Comparison of ENCODE assay signal across 10 mouse cellular contexts in genomic region chr13:109633037-109633418, GRCm38 (mm10).
DNase-seq lines count a peak whose midpoint lies in the region; ATAC-seq and TF ChIP-seq lines count a peak whose summit lies in the region.
"Had no signal": no experiment of that assay in that cellular context is flagged by ENCODE, and none has a peak within 500 bp of the region (broad histone marks: within the 10 kb centered on the region; RNA-seq: fewer than 3 reads in every experiment).

No protein-coding gene starts in this region.

- no peak for ATAC-seq in heart, postnatal 0 days (ENCODE audit: insufficient read depth, low read depth)
- ATAC-seq in neural tube, embryonic 12.5 days (ENCODE audit: low FRiP score, low read depth): peak; percentile 34; the same call in 1 of the 2 replicates
- no peak for ATAC-seq in neural tube, embryonic 15.5 days (ENCODE audit: low FRiP score)

- H3K4me1 ChIP-seq in heart, postnatal 0 days (ENCODE audit: control insufficient read depth, insufficient read depth): peaks cover 23% of the 10 kb centered on the region
- peaks cover 23% of the 10 kb centered on the region for H3K4me1 ChIP-seq in neural tube, embryonic 12.5 days
- peaks cover 8% of the 10 kb centered on the region; the same call in 1 of the 2 replicates for H3K4me1 ChIP-seq in neural tube, embryonic 15.5 days

- H3K36me3 ChIP-seq in heart, postnatal 0 days (replicated peaks; ENCODE audit: control insufficient read depth, insufficient read depth, low read length): no peaks in the 10 kb centered on the region
- H3K36me3 ChIP-seq in neural tube, embryonic 12.5 days: no peaks in the 10 kb centered on the region
- H3K36me3 ChIP-seq in neural tube, embryonic 15.5 days: no peaks in the 10 kb centered on the region
- H3K36me3 ChIP-seq: G1E had no signal

- peak overlapping the region; percentile 42 for H3K9ac ChIP-seq in heart, postnatal 0 days (replicated peaks; ENCODE audit: low read depth, low read length)
- no peak overlapping the region for H3K9ac ChIP-seq in neural tube, embryonic 12.5 days
- no peak overlapping the region for H3K9ac ChIP-seq in neural tube, embryonic 15.5 days (replicated peaks)

- DNase-seq in heart, postnatal 0 days (ENCODE audit: low spot score): no peak
- no peak for DNase-seq in heart, postnatal 4 days
- DNase-seq in liver: peak; percentile 30
- no peak for DNase-seq in right cerebral cortex, postnatal 14 days
- DNase-seq in ovary, postnatal 36 days (ENCODE audit: low spot score): no peak
- DNase-seq in frontal cortex, postnatal 14 days (ENCODE audit: low spot score in 2 of 2): no peak
- DNase-seq: right cerebral cortex, postnatal 25 days had no signal

- H3K4me3 ChIP-seq in heart, postnatal 0 days (ENCODE audit: low read depth, low read length): peak overlapping the region; percentile 38
- no peak overlapping the region for H3K4me3 ChIP-seq in neural tube, embryonic 12.5 days
- H3K4me3 ChIP-seq in neural tube, embryonic 15.5 days (replicated peaks): no peak overlapping the region

- peak overlapping the region; percentile 86 for H3K27ac ChIP-seq in heart, postnatal 0 days (ENCODE audit: low read depth)
- H3K27ac ChIP-seq in neural tube, embryonic 12.5 days: no peak overlapping the region
- no peak overlapping the region for H3K27ac ChIP-seq in neural tube, embryonic 15.5 days (replicated peaks)

- no peaks in the 10 kb centered on the region for H3K27me3 ChIP-seq in heart, postnatal 0 days (ENCODE audit: control insufficient read depth, insufficient read depth, low read length)
- H3K27me3 ChIP-seq in neural tube, embryonic 12.5 days (replicated peaks): no peaks in the 10 kb centered on the region
- no peaks in the 10 kb centered on the region for H3K27me3 ChIP-seq in neural tube, embryonic 15.5 days (replicated peaks)

- H3K9me3 ChIP-seq in heart, postnatal 0 days (replicated peaks; ENCODE audit: control insufficient read depth, low read length): no peaks in the 10 kb centered on the region
- H3K9me3 ChIP-seq in neural tube, embryonic 12.5 days: no peaks in the 10 kb centered on the region
- H3K9me3 ChIP-seq in neural tube, embryonic 15.5 days (replicated peaks): no peaks in the 10 kb centered on the region
- H3K9me3 ChIP-seq: G1E had no signal

- 31% methylated on average over 3 of the region's 3 CpGs for WGBS in heart, postnatal 0 days
- 3% methylated on average over 3 of the region's 3 CpGs for WGBS in neural tube, embryonic 12.5 days
- 12% methylated on average over 3 of the region's 3 CpGs for WGBS in neural tube, embryonic 15.5 days

- peak overlapping the region; percentile 57 for H3K4me2 ChIP-seq in heart, postnatal 0 days (ENCODE audit: low read depth, low read length)
- no peak overlapping the region; the same call in 1 of the 2 replicates for H3K4me2 ChIP-seq in neural tube, embryonic 12.5 days (replicated peaks)
- H3K4me2 ChIP-seq in neural tube, embryonic 15.5 days: no peak overlapping the region

- TF ChIP-seq CTCF in heart, postnatal 0 days (IDR thresholded peaks at IDR 0.05; ENCODE audit: low read depth): no peak

- TF ChIP-seq EP300 in heart, postnatal 0 days (IDR thresholded peaks at IDR 0.05; ENCODE audit: low read depth): no peak
